22 mouse cellular contexts compared by ENCODE assay signal in genomic region chr11:70013408-70013807, GRCm38 (mm10). TPM values are rescaled to one million over a fixed set of nuclear protein-coding genes. Genes with fewer than 3 reads are reported as not detected.
DNase-seq lines count a peak whose midpoint lies in the region; ATAC-seq and TF ChIP-seq lines count a peak whose summit lies in the region.
"Had no signal": no experiment of that assay in that cellular context is flagged by ENCODE, and none has a peak within 500 bp of the region (broad histone marks: within the 10 kb centered on the region; RNA-seq: fewer than 3 reads in every experiment).

No protein-coding gene starts in this region.

- TF ChIP-seq CTCF in midbrain, postnatal 0 days (IDR thresholded peaks at IDR 0.05) = no peak

- no peak overlapping the region for H3K4me3 ChIP-seq in heart, embryonic 13.5 days
- H3K4me3 ChIP-seq in midbrain, embryonic 10.5 days = peak overlapping the region; percentile 60; the same call in 1 of the 2 replicates
- H3K4me3 ChIP-seq in midbrain, postnatal 0 days (ENCODE audit: low read depth, low read length) = no peak overlapping the region
- peak overlapping the region; percentile 82; the same call in 1 of the 2 replicates for H3K4me3 ChIP-seq in brown adipose tissue, adult 24 weeks (ENCODE audit: insufficient read depth, low read depth, low read length)
- H3K4me3 ChIP-seq in limb, embryonic 13.5 days = no peak overlapping the region
- H3K4me3 ChIP-seq: embryonic facial prominence, embryonic 13.5 days; forebrain, embryonic 12.5 days had no signal

- H3K27me3 ChIP-seq in heart, embryonic 13.5 days (replicated peaks) = no peaks in the 10 kb centered on the region
- no peaks in the 10 kb centered on the region for H3K27me3 ChIP-seq in midbrain, embryonic 10.5 days (ENCODE audit: low read depth, poor library complexity, severe bottlenecking)
- no peaks in the 10 kb centered on the region for H3K27me3 ChIP-seq in midbrain, postnatal 0 days (ENCODE audit: insufficient read depth, low read length)
- H3K27me3 ChIP-seq in limb, embryonic 13.5 days = no peaks in the 10 kb centered on the region
- H3K27me3 ChIP-seq: CH12.LX; embryonic facial prominence, embryonic 13.5 days; forebrain, embryonic 12.5 days; Patski had no signal

- no peaks in the 10 kb centered on the region for H3K9me3 ChIP-seq in heart, embryonic 13.5 days
- no peaks in the 10 kb centered on the region for H3K9me3 ChIP-seq in midbrain, embryonic 10.5 days (replicated peaks)
- no peaks in the 10 kb centered on the region for H3K9me3 ChIP-seq in midbrain, postnatal 0 days (ENCODE audit: low read length)
- H3K9me3 ChIP-seq in limb, embryonic 13.5 days = no peaks in the 10 kb centered on the region
- H3K9me3 ChIP-seq: embryonic facial prominence, embryonic 13.5 days; forebrain, embryonic 12.5 days had no signal

- H3K36me3 ChIP-seq in heart, embryonic 13.5 days = peaks cover 59% of the 10 kb centered on the region
- H3K36me3 ChIP-seq in midbrain, embryonic 10.5 days = peaks cover 58% of the 10 kb centered on the region
- peaks cover 52% of the 10 kb centered on the region for H3K36me3 ChIP-seq in midbrain, postnatal 0 days (ENCODE audit: insufficient read depth, low read length)
- peaks cover 57% of the 10 kb centered on the region for H3K36me3 ChIP-seq in limb, embryonic 13.5 days

- no peak for ATAC-seq in heart, embryonic 13.5 days (ENCODE audit: extremely low read depth, insufficient number of reproducible peaks, low FRiP score, low TSS enrichment)
- ATAC-seq in midbrain, postnatal 0 days (ENCODE audit: low FRiP score) = no peak
- ATAC-seq in limb, embryonic 13.5 days (ENCODE audit: low FRiP score, low read depth) = no peak
- ATAC-seq: forebrain, embryonic 16.5 days; hindbrain, embryonic 16.5 days; inflammation-experienced regulatory T-cells, adult 6 months; Patski had no signal

- H3K4me2 ChIP-seq in heart, embryonic 13.5 days = no peak overlapping the region
- no peak overlapping the region for H3K4me2 ChIP-seq in midbrain, postnatal 0 days (ENCODE audit: low read depth, low read length, poor library complexity, severe bottlenecking)
- no peak overlapping the region for H3K4me2 ChIP-seq in limb, embryonic 13.5 days (replicated peaks)
- H3K4me2 ChIP-seq: forebrain, embryonic 12.5 days had no signal

- peaks cover 37% of the 10 kb centered on the region for H3K4me1 ChIP-seq in heart, embryonic 13.5 days
- peaks cover 49% of the 10 kb centered on the region for H3K4me1 ChIP-seq in midbrain, embryonic 10.5 days
- H3K4me1 ChIP-seq in midbrain, postnatal 0 days (ENCODE audit: insufficient read depth, low read length) = peaks cover 16% of the 10 kb centered on the region; the same call in 1 of the 2 replicates
- 0 out of 2 replicates have a peak, but pooled peaks cover 2% of the 10 kb centered on the region for H3K4me1 ChIP-seq in brown adipose tissue, adult 24 weeks (ENCODE audit: control insufficient read depth, insufficient read depth, insufficient read length, low read length)
- peaks cover 26% of the 10 kb centered on the region for H3K4me1 ChIP-seq in limb, embryonic 13.5 days

- no peak for DNase-seq in heart, adult 9 months (ENCODE audit: low spot score in 2 of 2)
- DNase-seq in midbrain, embryonic 10.5 days (ENCODE audit: low spot score) = no peak
- no peak for DNase-seq in midbrain, postnatal 0 days (ENCODE audit: low spot score)
- DNase-seq: adrenal gland, adult 2 months; adrenal gland, postnatal 36 days; cerebellum, adult 11-12 months; cerebellum, adult 9-10 months; cerebellum, postnatal 25 days; gastrocnemius, postnatal 10 days; heart, adult 2 months; heart, postnatal 10 days; heart, postnatal 4 days had no signal

- H3K9ac ChIP-seq in heart, embryonic 13.5 days = 0 out of 2 replicates have a peak overlapping the region, but pooled peaks have one; percentile 24
- no peak overlapping the region for H3K9ac ChIP-seq in midbrain, postnatal 0 days (replicated peaks; ENCODE audit: low read length, poor library complexity, severe bottlenecking)
- 0 out of 2 replicates have a peak overlapping the region, but pooled peaks have one; percentile 8 for H3K9ac ChIP-seq in limb, embryonic 13.5 days
- H3K9ac ChIP-seq: forebrain, embryonic 12.5 days had no signal

- 85% methylated on average over 3 of the region's 3 CpGs for WGBS in heart, embryonic 13.5 days
- WGBS in midbrain, embryonic 10.5 days = 87% methylated on average over 3 of the region's 3 CpGs
- WGBS in midbrain, postnatal 0 days = 80% methylated on average over 3 of the region's 3 CpGs
- 87% methylated on average over 3 of the region's 3 CpGs for WGBS in limb, embryonic 13.5 days

- H3K27ac ChIP-seq in heart, embryonic 13.5 days (replicated peaks) = no peak overlapping the region
- H3K27ac ChIP-seq in midbrain, embryonic 10.5 days (replicated peaks) = no peak overlapping the region
- no peak overlapping the region for H3K27ac ChIP-seq in midbrain, postnatal 0 days (ENCODE audit: low read depth, low read length)
- H3K27ac ChIP-seq in brown adipose tissue, adult 24 weeks (replicated peaks; ENCODE audit: low read depth, low read length) = 0 out of 2 replicates have a peak overlapping the region, but pooled peaks have one; percentile 13
- H3K27ac ChIP-seq in limb, embryonic 13.5 days = no peak overlapping the region
- H3K27ac ChIP-seq: embryonic facial prominence, embryonic 13.5 days; forebrain, embryonic 12.5 days had no signal

RNA-seq across cellular contexts. Expression of gene Acadvl, which starts 1.8 kb away (rescaled TPM):
- 131 and 140 TPM in 2 replicates for polyA plus RNA-seq in heart, embryonic 13.5 days (2015; fragmentation: Nextera tagmentation; extraction: Ambion mirVana)
- polyA plus RNA-seq in midbrain, embryonic 10.5 days (2016; fragmentation: Nextera tagmentation; extraction: Ambion mirVana) = 42.2 and 48.6 TPM in 2 replicates
- 35.9 and 42.7 TPM in 2 replicates for total RNA-seq in midbrain, postnatal 0 days (2014; rRNA removed)
- 62.1 and 64.2 TPM in 2 replicates for polyA plus RNA-seq in midbrain, postnatal 0 days (2015; fragmentation: Nextera tagmentation; extraction: Ambion mirVana)
- polyA plus RNA-seq in brown adipose tissue, adult 24 weeks (2012; ENCODE audit: insufficient read depth, insufficient read length, missing spikeins) = 1,981 and 2,287 TPM in 2 replicates
- polyA plus RNA-seq in limb, embryonic 13.5 days (2015; fragmentation: Nextera tagmentation; extraction: Ambion mirVana) = 76.0 and 81.1 TPM in 2 replicates

RNA-seq across cellular contexts. Expression of gene Dlg4, which starts 3.3 kb away (rescaled TPM):
- 4.7 and 5.1 TPM in 2 replicates for polyA plus RNA-seq in heart, embryonic 13.5 days (2015; fragmentation: Nextera tagmentation; extraction: Ambion mirVana)
- 16.6 and 23.8 TPM in 2 replicates for polyA plus RNA-seq in midbrain, embryonic 10.5 days (2016; fragmentation: Nextera tagmentation; extraction: Ambion mirVana)
- 256 and 269 TPM in 2 replicates for total RNA-seq in midbrain, postnatal 0 days (2014; rRNA removed)
- 16.1 and 18.1 TPM in 2 replicates for polyA plus RNA-seq in midbrain, postnatal 0 days (2015; fragmentation: Nextera tagmentation; extraction: Ambion mirVana)
- 2.4 and 2.7 TPM in 2 replicates for polyA plus RNA-seq in brown adipose tissue, adult 24 weeks (2012; ENCODE audit: insufficient read depth, insufficient read length, missing spikeins)
- 14.2 and 14.8 TPM in 2 replicates for polyA plus RNA-seq in limb, embryonic 13.5 days (2015; fragmentation: Nextera tagmentation; extraction: Ambion mirVana)

RNA-seq across cellular contexts. Expression of gene Dvl2, which starts 13.0 kb away (rescaled TPM):
- polyA plus RNA-seq in heart, embryonic 13.5 days (2015; fragmentation: Nextera tagmentation; extraction: Ambion mirVana) = 20.7 and 22.0 TPM in 2 replicates
- polyA plus RNA-seq in midbrain, embryonic 10.5 days (2016; fragmentation: Nextera tagmentation; extraction: Ambion mirVana) = 52.1 and 54.1 TPM in 2 replicates
- total RNA-seq in midbrain, postnatal 0 days (2014; rRNA removed) = 31.5 and 33.3 TPM in 2 replicates
- polyA plus RNA-seq in midbrain, postnatal 0 days (2015; fragmentation: Nextera tagmentation; extraction: Ambion mirVana) = 19.0 and 20.0 TPM in 2 replicates
- polyA plus RNA-seq in brown adipose tissue, adult 24 weeks (2012; ENCODE audit: insufficient read depth, insufficient read length, missing spikeins) = 2.6 and 4.9 TPM in 2 replicates
- polyA plus RNA-seq in limb, embryonic 13.5 days (2015; fragmentation: Nextera tagmentation; extraction: Ambion mirVana) = 54.3 and 59.8 TPM in 2 replicates

RNA-seq across cellular contexts. Expression of gene Phf23, which starts 17.8 kb away (rescaled TPM):
- 43.8 and 47.9 TPM in 2 replicates for polyA plus RNA-seq in heart, embryonic 13.5 days (2015; fragmentation: Nextera tagmentation; extraction: Ambion mirVana)
- 95.1 and 96.3 TPM in 2 replicates for polyA plus RNA-seq in midbrain, embryonic 10.5 days (2016; fragmentation: Nextera tagmentation; extraction: Ambion mirVana)
- 42.4 and 45.2 TPM in 2 replicates for total RNA-seq in midbrain, postnatal 0 days (2014; rRNA removed)
- 37.6 and 40.0 TPM in 2 replicates for polyA plus RNA-seq in midbrain, postnatal 0 days (2015; fragmentation: Nextera tagmentation; extraction: Ambion mirVana)
- 24.2 and 26.4 TPM in 2 replicates for polyA plus RNA-seq in brown adipose tissue, adult 24 weeks (2012; ENCODE audit: insufficient read depth, insufficient read length, missing spikeins)
- 95.9 and 101 TPM in 2 replicates for polyA plus RNA-seq in limb, embryonic 13.5 days (2015; fragmentation: Nextera tagmentation; extraction: Ambion mirVana)

RNA-seq across cellular contexts. Expression of gene Gabarap, which starts 22.5 kb away (rescaled TPM):
- polyA plus RNA-seq in heart, embryonic 13.5 days (2015; fragmentation: Nextera tagmentation; extraction: Ambion mirVana) = 456 and 466 TPM in 2 replicates
- 409 and 454 TPM in 2 replicates for polyA plus RNA-seq in midbrain, embryonic 10.5 days (2016; fragmentation: Nextera tagmentation; extraction: Ambion mirVana)
- 197 and 226 TPM in 2 replicates for total RNA-seq in midbrain, postnatal 0 days (2014; rRNA removed)
- 501 and 511 TPM in 2 replicates for polyA plus RNA-seq in midbrain, postnatal 0 days (2015; fragmentation: Nextera tagmentation; extraction: Ambion mirVana)
- 576 and 663 TPM in 2 replicates for polyA plus RNA-seq in brown adipose tissue, adult 24 weeks (2012; ENCODE audit: insufficient read depth, insufficient read length, missing spikeins)
- 499 and 506 TPM in 2 replicates for polyA plus RNA-seq in limb, embryonic 13.5 days (2015; fragmentation: Nextera tagmentation; extraction: Ambion mirVana)

Comparison
In these comparisons a context has a peak if more than half of its experiments do, and no peak if none do; other contexts are left out.
1. H3K4me3 ChIP-seq: peak in midbrain, embryonic 10.5 days (single experiment) and brown adipose tissue, adult 24 weeks (single experiment); none in heart, embryonic 13.5 days (single experiment), midbrain, postnatal 0 days (single experiment) and limb, embryonic 13.5 days (single experiment).
2. RNA of gene Acadvl, which starts 1.8 kb away (polyA plus RNA-seq): 1,981 to 2,287 TPM in brown adipose tissue, adult 24 weeks; 131 to 140 TPM in heart, embryonic 13.5 days, 76.0 to 81.1 TPM in limb, embryonic 13.5 days, 62.1 to 64.2 TPM in midbrain, postnatal 0 days and 42.2 to 48.6 TPM in midbrain, embryonic 10.5 days; every median in the first group is over 10 times any median in the second.